Mouse (Mus musculus) MEL (cell line): Measurements from ENCODE around the gene Cerk. TPM values are rescaled to one million over a fixed set of nuclear protein-coding genes. Genes with fewer than 3 reads are reported as not detected.
A peak's percentile ranks its signal among the peaks of the same experiment; 100 is the strongest.

Experiments
- DNase-seq: peaks from one replicate; pipeline ENCODE4 v3.0.0; 2011; ENCODE audit warnings: low read depth, low spot score
- H3K27ac ChIP-seq: 2 replicates; pipeline ENCODE4 v1.5.1; 2012; ENCODE audit warnings: low read depth, mild to moderate bottlenecking, control low read depth, low read length, moderate library complexity; ENCODE audit not compliant: control insufficient read depth
- H3K27me3 ChIP-seq, 2 experiments: fragments of 150-350 bp in 1 of 2; sonication (generic) in 1 of 2; 2 replicates each; pipeline ENCODE4 v1.6.1; 2012; ENCODE audit warnings: low read length in 2 of 2, mild to moderate bottlenecking in 2 of 2, improper control_type of control experiment in 1 of 2, moderate library complexity in 1 of 2; ENCODE audit not compliant: insufficient read depth in 2 of 2, control insufficient read depth in 1 of 2
- H3K36me3 ChIP-seq, 2 experiments: 2 replicates each; pipeline ENCODE4 v1.6.1; 2012 to 2014; ENCODE audit warnings: low read length in 2 of 2, improper control_type of control experiment in 1 of 2, inconsistent platforms in 1 of 2, mild to moderate bottlenecking in 1 of 2; ENCODE audit not compliant: insufficient read depth in 2 of 2, control insufficient read depth in 1 of 2
- H3K4me1 ChIP-seq, 2 experiments: fragments of 150-350 bp in 1 of 2; sonication (generic) in 1 of 2; 2 replicates each; pipeline ENCODE4 v1.6.1; 2012; ENCODE audit warnings: low read length in 2 of 2, improper control_type of control experiment in 1 of 2, mild to moderate bottlenecking in 1 of 2; ENCODE audit not compliant: insufficient read depth in 2 of 2, control insufficient read depth in 1 of 2
- H3K4me3 ChIP-seq, 2 experiments: fragments of 150-350 bp in 1 of 2; sonication (generic) in 1 of 2; 2 replicates each; pipeline ENCODE4 v1.5.1; 2012; ENCODE audit warnings: low read depth in 2 of 2, low read length in 2 of 2, mild to moderate bottlenecking in 2 of 2, moderate library complexity in 2 of 2, control low read depth in 1 of 2, improper control_type of control experiment in 1 of 2; ENCODE audit not compliant: control insufficient read depth in 1 of 2, insufficient read depth in 1 of 2
- H3K79me2 ChIP-seq: 2 replicates; pipeline ENCODE4 v1.6.1; 2012; ENCODE audit warnings: mild to moderate bottlenecking, low read length, moderate library complexity; ENCODE audit not compliant: control insufficient read depth, poor library complexity, insufficient read depth
- H3K9ac ChIP-seq: 2 replicates; pipeline ENCODE4 v1.6.1; 2012; ENCODE audit warnings: low read depth, mild to moderate bottlenecking, control low read depth, low read length, moderate library complexity; ENCODE audit not compliant: control insufficient read depth, poor library complexity, severe bottlenecking
- H3K9me3 ChIP-seq: fragments of 150-350 bp; sonication (generic); replicated peaks from 2 replicates; pipeline ENCODE4 v1.6.1; 2012; ENCODE audit warnings: mild to moderate bottlenecking, low read length, improper control_type of control experiment, moderate library complexity; ENCODE audit not compliant: insufficient read depth
- BHLHE40 ChIP-seq: IDR thresholded peaks from 2 replicates; pipeline ENCODE4 v1.6.1; 2012; ENCODE audit warnings: low read depth, mild to moderate bottlenecking, inconsistent platforms, low read length, improper control_type of control experiment, borderline replicate concordance
- CHD1 ChIP-seq: IDR thresholded peaks from 2 replicates; pipeline ENCODE4 v1.6.1; 2012; ENCODE audit warnings: low read depth, mild to moderate bottlenecking, inconsistent platforms, low read length, improper control_type of control experiment
- CHD2 ChIP-seq: IDR thresholded peaks from 2 replicates; pipeline ENCODE4 v1.6.1; 2011; ENCODE audit warnings: low read length, improper control_type of control experiment
- CTCF ChIP-seq, 3 experiments: IDR thresholded peaks in 2 of 3; conservative IDR thresholded peaks in 1 of 3; 2 replicates each; pipeline ENCODE4 v1.5.1; 2011 to 2012; ENCODE audit warnings: low read length in 3 of 3, low read depth in 2 of 3, mild to moderate bottlenecking in 2 of 3, improper control_type of control experiment in 1 of 3, inconsistent platforms in 1 of 3, mixed read lengths in 1 of 3, moderate library complexity in 1 of 3; ENCODE audit not compliant: control insufficient read depth in 1 of 3, insufficient read depth in 1 of 3, poor library complexity in 1 of 3, severe bottlenecking in 1 of 3
- GABPA ChIP-seq: IDR thresholded peaks from 2 replicates; pipeline ENCODE4 v1.6.1; 2012; ENCODE audit warnings: low read depth, mild to moderate bottlenecking, inconsistent platforms, low read length, improper control_type of control experiment, moderate library complexity
- GATA1 ChIP-seq: IDR thresholded peaks from 2 replicates; pipeline ENCODE4 v1.6.1; 2011; ENCODE audit warnings: low read depth, low read length, improper control_type of control experiment
- HCFC1 ChIP-seq: IDR thresholded peaks from 2 replicates; pipeline ENCODE4 v1.6.1; 2012; ENCODE audit warnings: low read depth, mild to moderate bottlenecking, inconsistent platforms, low read length, improper control_type of control experiment, moderate library complexity
- KAT2A ChIP-seq: conservative IDR thresholded peaks from 2 replicates; pipeline ENCODE4 v1.6.1; 2012; ENCODE audit warnings: low read depth, low read length, improper control_type of control experiment, inconsistent platforms
- MAFK ChIP-seq: IDR thresholded peaks from 2 replicates; pipeline ENCODE4 v1.6.1; 2011; ENCODE audit warnings: low read depth, mild to moderate bottlenecking, low read length, improper control_type of control experiment, borderline replicate concordance
- MEF2A ChIP-seq: IDR thresholded peaks from 2 replicates; pipeline ENCODE4 v1.6.1; 2014; ENCODE audit warnings: low read depth, mild to moderate bottlenecking, inconsistent platforms, low read length, improper control_type of control experiment; ENCODE audit not compliant: poor library complexity, insufficient replicate concordance, severe bottlenecking; ENCODE audit errors: extremely low read depth
- MXI1 ChIP-seq: IDR thresholded peaks from 2 replicates; pipeline ENCODE4 v1.6.1; 2011; ENCODE audit warnings: mild to moderate bottlenecking, low read depth, low read length, improper control_type of control experiment
- MYC ChIP-seq: IDR thresholded peaks from 2 replicates; pipeline ENCODE4 v1.6.1; 2011; ENCODE audit warnings: low read depth, mild to moderate bottlenecking, low read length, improper control_type of control experiment, moderate library complexity
- NELFE ChIP-seq: IDR thresholded peaks from 2 replicates; pipeline ENCODE4 v1.6.1; 2011; ENCODE audit warnings: low read depth, low read length, improper control_type of control experiment
- NRF1 ChIP-seq: IDR thresholded peaks from 2 replicates; pipeline ENCODE4 v1.6.1; 2014; ENCODE audit warnings: low read depth, mild to moderate bottlenecking, inconsistent platforms, low read length, improper control_type of control experiment, moderate library complexity; ENCODE audit not compliant: poor library complexity, insufficient read depth, severe bottlenecking
- POLR2A ChIP-seq, 2 experiments: IDR thresholded peaks; 2 replicates each; pipeline ENCODE4 v1.6.1; 2011 to 2012; ENCODE audit warnings: low read length in 2 of 2, mild to moderate bottlenecking in 2 of 2, control low read depth in 1 of 2, improper control_type of control experiment in 1 of 2, low read depth in 1 of 2, moderate library complexity in 1 of 2; ENCODE audit not compliant: control insufficient read depth in 1 of 2, insufficient read depth in 1 of 2, poor library complexity in 1 of 2
- RAD21 ChIP-seq: IDR thresholded peaks from 2 replicates; pipeline ENCODE4 v1.6.1; 2011; ENCODE audit warnings: mild to moderate bottlenecking, low read depth, low read length, improper control_type of control experiment
- SMC3 ChIP-seq: IDR thresholded peaks from 2 replicates; pipeline ENCODE4 v1.6.1; 2011; ENCODE audit warnings: low read depth, low read length, improper control_type of control experiment
- USF1 ChIP-seq: IDR thresholded peaks from 2 replicates; pipeline ENCODE4 v1.6.1; 2014; ENCODE audit warnings: low read depth, mild to moderate bottlenecking, inconsistent platforms, low read length, improper control_type of control experiment, moderate library complexity
- USF2 ChIP-seq, 2 experiments: IDR thresholded peaks; 2 replicates each; pipeline ENCODE4 v1.6.1; 2011 to 2012; ENCODE audit warnings: improper control_type of control experiment in 2 of 2, low read length in 2 of 2, borderline replicate concordance in 1 of 2, inconsistent platforms in 1 of 2, low read depth in 1 of 2, mild to moderate bottlenecking in 1 of 2; ENCODE audit not compliant: insufficient read depth in 1 of 2
- ZC3H11A ChIP-seq: IDR thresholded peaks from 2 replicates; pipeline ENCODE4 v1.6.1; 2012; ENCODE audit warnings: low read depth, mild to moderate bottlenecking, inconsistent platforms, low read length, improper control_type of control experiment
- polyA plus RNA-seq, 2 experiments: library from polyadenylated mRNA; stranded (reverse) in 1 of 2; unstranded in 1 of 2; fragments of >175 nt in 1 of 2; fragments of >200 nt in 1 of 2; gene quantifications; 2 replicates each; pipeline versions ENCODE4 v1.2.1 to v1.2.4; 2012; ENCODE audit warnings: low replicate concordance in 2 of 2, low read depth in 1 of 2; ENCODE audit not compliant: insufficient read length in 2 of 2, insufficient read depth in 1 of 2, missing spikeins in 1 of 2
- total RNA-seq: library from RNA; depleted of rRNA; stranded (reverse); fragments of 300-350 nt; gene quantifications from 2 replicates; pipeline ENCODE4 v1.2.3, GENCODE M21; 2012

The Cerk gene
- total and polyA plus RNA-seq, 3 experiments = 4.1 to 9.5 TPM; not detected in 1

- DNase-seq = peak; percentile 60
- Histone ChIP-seq H3K9ac (no peak overlapping the region), H3K79me2 (no peaks in the 10 kb centered on the region), H3K27me3 (no peaks in the 10 kb centered on the region; a peak in 1 of 4 replicates)
- TF ChIP-seq USF1 = no peak
- no peak for TF ChIP-seq NELFE
- TF ChIP-seq POLR2A (IDR thresholded peaks at IDR 0.05; ENCODE audit: control insufficient read depth in 1 of 2, insufficient read depth in 1 of 2, low read depth in 1 of 2, low read length in 2 of 2, poor library complexity in 1 of 2) = no peak
- no peak for TF ChIP-seq ZC3H11A
- no peak for TF ChIP-seq RAD21
- no peak for TF ChIP-seq HCFC1
- TF ChIP-seq CHD2 = no peak
- no peak for TF ChIP-seq CTCF (IDR thresholded peaks at IDR 0.05 in 2 of 3, conservative IDR thresholded peaks at IDR 0.05 in 1 of 3; ENCODE audit: control insufficient read depth in 1 of 3, insufficient read depth in 1 of 3, low read depth in 2 of 3, low read length in 3 of 3, poor library complexity in 1 of 3, severe bottlenecking in 1 of 3)
- TF ChIP-seq MAFK = no peak
- no peak for TF ChIP-seq SMC3
- TF ChIP-seq MXI1 = no peak
- TF ChIP-seq GATA1 = no peak
- TF ChIP-seq GABPA = no peak
- TF ChIP-seq BHLHE40 = no peak
- no peak for TF ChIP-seq MEF2A
- TF ChIP-seq CHD1 = no peak
- no peak for TF ChIP-seq NRF1
- no peak for TF ChIP-seq USF2 (IDR thresholded peaks at IDR 0.05; ENCODE audit: borderline replicate concordance in 1 of 2, insufficient read depth in 1 of 2, low read depth in 1 of 2, low read length in 2 of 2)
- TF ChIP-seq, all 39 proteins: peak for 0
- peaks cover 0 to 11% of the 10 kb centered on the region in 2 experiments; a peak in 2 of 4 replicates for H3K36me3 ChIP-seq
- no peaks in the 10 kb centered on the region for H3K9me3 ChIP-seq
- peaks cover 3 to 41% of the 10 kb centered on the region in 2 experiments for H3K4me1 ChIP-seq
- no peak overlapping the region for H3K27ac ChIP-seq
- no peak overlapping the region for H3K4me3 ChIP-seq
Measured at GRCm38 (mm10) chr15:86201696-86202330, 15.9 kb upstream of the Cerk start.

DNA sequence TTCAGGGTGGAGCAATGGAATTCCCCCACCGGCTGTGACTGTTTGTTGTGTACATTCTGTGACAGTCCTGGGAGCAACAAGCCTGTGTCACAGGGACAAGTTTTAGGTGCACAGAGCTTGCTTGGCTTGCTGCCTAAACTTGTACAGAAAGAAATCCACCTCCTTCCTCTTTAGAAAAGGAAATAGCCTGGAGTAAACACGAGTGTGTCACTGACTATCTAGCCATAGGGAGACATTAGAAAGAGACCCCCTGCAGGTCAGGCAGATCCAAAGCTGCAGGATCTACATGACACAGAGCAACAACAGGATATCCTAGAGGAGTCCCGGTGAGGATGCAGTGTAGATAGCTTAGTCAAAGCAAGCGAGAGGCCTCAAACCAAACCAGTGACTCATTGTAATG is 15.2 kb upstream of the Cerk start:
- H3K79me2 ChIP-seq = no peaks in the 10 kb centered on the region
- TF ChIP-seq CTCF (IDR thresholded peaks at IDR 0.05 in 2 of 3, conservative IDR thresholded peaks at IDR 0.05 in 1 of 3; ENCODE audit: control insufficient read depth in 1 of 3, insufficient read depth in 1 of 3, low read depth in 2 of 3, low read length in 3 of 3, poor library complexity in 1 of 3, severe bottlenecking in 1 of 3) (no peak), MYC (no peak), CHD2 (no peak), KAT2A (no peak), MXI1 (no peak), SMC3 (no peak), MEF2A (no peak)
- TF ChIP-seq, all 39 proteins: peak for 0
- no peaks in the 10 kb centered on the region; a peak in 2 of 4 replicates for H3K27me3 ChIP-seq
- H3K9ac ChIP-seq = no peak overlapping the region
- H3K9me3 ChIP-seq = no peaks in the 10 kb centered on the region
- peak; percentile 64 for DNase-seq
- no peak overlapping the region for H3K27ac ChIP-seq
- H3K4me1 ChIP-seq = peaks cover 3 to 41% of the 10 kb centered on the region in 2 experiments
- peaks cover 0 to 11% of the 10 kb centered on the region in 2 experiments; a peak in 2 of 4 replicates for H3K36me3 ChIP-seq
- H3K4me3 ChIP-seq = no peak overlapping the region
